Mouse (Mus musculus) frontal cortex, postnatal 36 days (tissue): ENCODE data around the gene Cacng6.
"Not testable (repeated sequence)": the region's sequence is repeated elsewhere in the genome, so short reads cannot be mapped to it uniquely, and the experiment has no call there.

Experiments
- DNase-seq, 2 experiments: peaks; one replicate each; pipeline ENCODE4 v3.0.0; 2022; ENCODE audit warnings: low spot score in 2 of 2

The Cacng6 gene

GRCm38 (mm10) chr7:3423895-3424294 is at the start of gene Cacng6:
TSS of gene Cacng6 (plus strand) at chr7:3424195.
- no peak for DNase-seq

DNA sequence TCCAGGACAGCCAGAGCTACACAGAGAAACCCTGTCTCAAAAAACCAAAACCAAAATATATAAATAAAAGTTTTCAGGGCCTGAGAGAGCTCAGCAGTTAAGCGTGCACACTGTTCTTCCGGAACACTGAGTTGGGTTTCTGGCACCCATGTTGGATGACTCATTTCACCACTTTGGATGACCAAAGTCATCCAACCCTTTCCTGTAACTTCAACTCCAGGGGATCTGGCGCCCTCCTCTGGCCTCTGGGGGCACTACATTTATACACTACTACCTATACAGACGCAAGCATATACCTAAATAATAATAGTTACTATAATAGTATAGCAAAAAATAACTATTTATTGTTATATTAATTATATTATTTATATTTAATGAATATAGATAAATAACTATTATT is 47.2 kb upstream of the Cacng6 start:
- DNase-seq = peak in 1 of 2 experiments; percentile 47

- no peak for DNase-seq
Measured at GRCm38 (mm10) chr7:3382123-3382522, 41.9 kb upstream of the Cacng6 start.

- DNase-seq = no peak
Measured at GRCm38 (mm10) chr7:3384807-3385319, 39.1 kb upstream of the Cacng6 start.

DNA sequence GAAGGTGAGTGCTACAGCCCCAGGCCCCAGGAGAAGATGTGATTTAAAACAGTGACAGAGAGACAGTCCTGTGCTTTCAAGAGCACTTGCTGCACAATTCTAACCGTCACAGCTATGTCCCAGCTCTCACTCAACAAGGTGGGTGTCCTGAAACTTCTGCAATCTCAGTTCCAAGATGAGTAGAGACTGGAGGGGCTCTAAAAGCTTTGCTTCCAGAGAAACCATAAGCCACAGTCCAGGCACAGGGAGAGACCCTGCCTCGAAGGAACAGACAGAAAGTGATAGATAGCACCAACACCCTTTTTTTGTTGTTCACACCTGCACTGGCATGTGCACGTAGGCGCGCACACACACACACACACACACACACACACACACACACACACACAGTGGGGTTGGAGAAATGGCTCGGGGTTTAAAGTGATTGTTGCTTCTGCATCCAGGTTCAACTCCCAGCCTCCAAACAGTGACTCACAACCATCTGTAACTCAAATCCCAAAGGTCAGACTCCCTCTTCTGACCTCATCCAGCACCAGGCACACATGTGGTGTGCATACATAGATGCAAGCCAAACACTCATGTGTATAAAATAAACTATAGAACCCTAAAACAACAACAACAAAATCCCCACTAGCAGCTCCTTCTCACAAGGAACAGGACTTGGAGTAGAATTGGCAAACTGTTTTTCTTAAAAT is 37.8 kb upstream of the Cacng6 start:
- DNase-seq = no peak

DNA sequence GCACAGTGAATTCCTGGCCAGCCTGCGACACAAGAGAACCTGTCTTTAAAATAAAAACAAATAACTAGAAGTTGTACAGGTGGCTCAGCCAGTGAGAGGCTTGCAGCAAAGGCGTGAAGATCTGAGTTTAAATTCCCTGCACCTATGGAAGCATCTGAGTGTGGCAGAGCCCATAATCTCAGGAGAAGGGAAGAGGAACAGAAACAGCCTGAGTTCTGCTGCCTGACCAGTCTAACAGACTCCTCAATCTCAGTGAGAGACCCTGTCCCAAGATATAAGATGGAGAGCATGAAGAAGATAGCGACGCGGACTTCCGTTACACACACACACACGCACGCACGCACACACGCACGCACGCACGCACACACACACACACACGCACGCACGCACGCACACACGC is 36.2 kb upstream of the Cacng6 start:
- no peak for DNase-seq

DNA sequence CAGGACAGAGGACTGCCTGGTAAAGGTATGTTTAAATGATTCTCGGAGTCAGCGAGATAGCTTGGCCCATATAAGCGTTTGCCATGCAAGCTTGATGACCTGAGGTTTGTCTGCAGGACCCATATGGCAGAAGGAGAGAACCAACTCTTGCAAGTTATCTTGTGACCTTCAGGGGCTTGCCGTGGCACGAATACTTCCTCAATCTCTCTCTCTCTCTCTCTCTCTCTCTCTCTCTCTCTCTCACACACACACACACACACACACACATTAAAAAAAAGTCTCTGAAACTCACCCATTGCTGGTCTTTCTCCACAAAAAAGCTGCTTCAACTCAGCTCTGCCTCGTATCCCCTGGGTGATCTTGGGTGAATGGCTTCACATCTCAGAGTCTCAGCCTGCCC is 35.1 kb upstream of the Cacng6 start:
- DNase-seq = no peak

DNA sequence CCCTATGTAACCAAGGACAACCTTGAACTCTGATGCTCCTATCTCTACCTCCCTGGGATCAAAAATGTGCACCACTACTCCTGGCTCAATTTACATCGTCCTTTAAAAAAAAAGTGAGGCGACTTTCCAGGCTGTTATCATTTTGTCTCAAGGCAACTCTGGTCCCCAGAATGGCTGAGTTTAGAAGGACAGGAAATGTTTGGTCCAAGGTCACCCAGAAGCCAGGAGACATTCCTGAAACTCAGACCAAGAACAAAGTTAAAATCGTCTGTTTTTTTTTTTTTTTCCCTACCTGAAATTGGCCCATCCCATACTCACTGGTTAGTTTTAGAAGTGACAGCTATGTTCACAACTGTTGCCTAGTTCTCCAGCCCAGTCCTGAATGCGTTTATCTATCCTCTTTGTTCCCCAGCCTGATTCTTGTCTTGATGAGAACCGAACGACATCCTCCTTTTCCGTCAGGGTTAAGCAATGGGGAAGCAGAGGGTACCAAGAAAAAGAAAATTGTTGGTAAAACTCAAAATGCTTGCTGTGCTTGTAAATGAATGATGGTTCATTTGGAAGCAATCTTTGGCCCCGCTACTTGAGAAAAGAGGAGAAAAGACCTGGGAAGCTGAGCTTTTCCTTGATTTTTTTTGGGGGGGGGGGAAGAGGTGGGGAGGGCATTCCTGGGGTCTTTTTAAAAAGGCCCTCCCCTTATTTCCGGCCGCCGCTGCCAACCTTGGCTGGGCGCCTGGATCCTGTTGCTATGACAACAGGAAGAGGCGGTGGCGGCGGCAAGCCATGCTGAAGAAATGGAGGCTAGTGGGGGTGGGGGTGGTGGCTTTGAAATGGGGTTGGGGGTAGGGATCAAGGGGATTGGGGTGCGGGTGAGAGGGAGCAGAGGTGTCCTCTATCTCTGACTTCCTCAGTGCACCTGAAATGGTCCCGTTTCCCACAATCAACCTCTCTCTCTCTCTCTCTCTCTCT is 34.3 kb upstream of the Cacng6 start:
- peak; percentile 77 to 81 for DNase-seq

- no peak for DNase-seq
Measured at GRCm38 (mm10) chr7:3390413-3391080, 33.4 kb upstream of the Cacng6 start, which contains the start of gene Cacng8. TSS of gene Cacng8 (plus strand) at chr7:3390683.

DNA sequence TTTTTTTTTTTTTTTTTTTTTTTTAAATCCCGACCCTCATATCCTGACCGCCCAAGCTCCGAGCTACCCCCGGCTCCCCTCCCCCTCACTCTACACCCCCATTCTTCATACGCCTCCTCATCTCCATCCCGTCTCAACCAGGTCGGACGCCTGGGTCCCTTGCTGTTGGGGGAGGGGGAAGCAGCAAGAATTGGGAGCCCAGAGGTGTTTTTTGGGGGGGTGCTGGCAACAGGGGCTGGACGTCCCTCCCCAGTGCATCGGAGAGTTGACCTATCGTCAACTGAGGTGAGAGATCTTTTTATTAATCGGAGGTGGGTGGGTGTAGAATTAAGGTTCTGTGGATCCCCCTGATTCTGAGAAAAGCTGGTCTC is 32.9 kb upstream of the Cacng6 start:
- no peak for DNase-seq

DNA sequence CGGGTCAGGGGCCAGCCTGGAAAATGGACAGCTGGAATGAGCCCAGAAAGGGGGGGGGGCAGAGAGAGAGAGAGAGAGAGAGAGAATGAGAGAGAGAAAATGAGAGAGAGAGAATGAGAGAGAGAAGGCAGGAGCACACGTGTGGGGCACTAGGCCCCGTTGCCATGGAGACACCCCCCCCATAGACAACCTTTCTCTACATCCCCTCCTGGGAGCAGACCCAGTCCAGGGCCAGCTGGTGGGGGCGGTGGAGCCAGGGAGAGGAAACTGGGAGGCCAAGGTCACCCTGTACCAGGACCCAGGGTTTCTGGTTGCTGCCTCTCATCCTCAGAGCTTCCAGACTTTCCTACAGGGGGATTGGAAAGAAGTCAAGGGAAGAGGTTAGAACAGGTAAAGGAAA is 32.2 kb upstream of the Cacng6 start:
- no peak for DNase-seq

DNA sequence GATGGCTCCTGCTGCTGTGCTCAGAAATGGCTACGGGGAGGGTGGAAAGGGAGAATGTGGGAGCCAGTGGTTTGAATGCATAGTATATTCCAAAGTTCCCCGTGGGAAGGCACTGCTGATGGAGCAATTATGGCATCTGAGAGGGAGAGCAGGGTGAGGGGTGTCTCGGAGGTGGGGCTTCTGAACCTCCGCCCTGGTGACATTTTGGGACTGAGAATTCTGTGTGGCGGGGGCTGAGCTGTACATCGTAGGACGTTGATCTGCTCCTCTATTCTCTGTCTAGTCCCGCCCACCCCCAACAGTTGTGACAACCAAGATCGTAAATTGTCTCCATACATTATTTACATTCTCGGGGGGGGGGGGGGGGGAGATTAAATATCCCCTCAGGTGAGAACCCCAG is 26.6 kb upstream of the Cacng6 start:
- DNase-seq = no peak

GRCm38 (mm10) chr7:3397797-3398196 is 26.2 kb upstream of the Cacng6 start:
- no peak for DNase-seq

DNA sequence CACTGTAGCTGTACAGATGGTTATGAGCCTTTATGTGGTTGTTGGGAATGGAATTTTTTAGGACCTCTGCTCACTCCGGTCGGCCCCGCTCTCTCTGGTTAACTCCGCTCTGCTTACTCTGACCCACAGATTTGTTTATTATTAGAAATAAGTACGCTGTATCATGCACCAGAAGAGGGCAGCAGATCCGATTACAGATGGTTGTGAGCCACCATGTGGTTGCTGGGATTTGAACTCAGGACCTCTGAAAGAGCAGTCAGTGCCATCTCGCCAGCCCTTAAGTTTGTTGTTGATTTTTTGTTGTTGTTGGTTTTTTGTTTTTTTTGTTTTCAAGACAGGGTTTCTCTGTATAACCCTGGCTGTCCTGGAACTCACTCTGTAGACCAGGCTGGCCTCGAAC is 25.6 kb upstream of the Cacng6 start:
- not testable (repeated sequence) for DNase-seq

DNA sequence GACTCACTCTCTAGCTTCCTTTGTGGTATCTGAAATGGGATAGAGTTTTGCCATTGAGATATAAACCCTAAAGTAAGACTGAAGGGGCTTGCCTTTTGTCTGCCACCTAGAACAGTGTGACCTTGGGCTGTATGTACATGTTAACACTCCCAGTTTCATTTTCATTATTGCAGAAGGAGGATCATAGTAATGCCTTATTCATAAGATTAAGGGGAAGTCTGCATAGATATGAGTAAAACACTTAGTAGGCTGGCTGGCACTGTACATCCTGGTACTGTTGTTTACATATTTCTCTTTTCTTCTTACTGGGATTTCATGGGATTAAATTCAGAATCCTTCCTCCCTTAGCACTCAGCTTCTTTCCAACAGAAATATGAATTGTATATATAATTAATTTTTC is 24.1 kb upstream of the Cacng6 start:
- no peak for DNase-seq

DNA sequence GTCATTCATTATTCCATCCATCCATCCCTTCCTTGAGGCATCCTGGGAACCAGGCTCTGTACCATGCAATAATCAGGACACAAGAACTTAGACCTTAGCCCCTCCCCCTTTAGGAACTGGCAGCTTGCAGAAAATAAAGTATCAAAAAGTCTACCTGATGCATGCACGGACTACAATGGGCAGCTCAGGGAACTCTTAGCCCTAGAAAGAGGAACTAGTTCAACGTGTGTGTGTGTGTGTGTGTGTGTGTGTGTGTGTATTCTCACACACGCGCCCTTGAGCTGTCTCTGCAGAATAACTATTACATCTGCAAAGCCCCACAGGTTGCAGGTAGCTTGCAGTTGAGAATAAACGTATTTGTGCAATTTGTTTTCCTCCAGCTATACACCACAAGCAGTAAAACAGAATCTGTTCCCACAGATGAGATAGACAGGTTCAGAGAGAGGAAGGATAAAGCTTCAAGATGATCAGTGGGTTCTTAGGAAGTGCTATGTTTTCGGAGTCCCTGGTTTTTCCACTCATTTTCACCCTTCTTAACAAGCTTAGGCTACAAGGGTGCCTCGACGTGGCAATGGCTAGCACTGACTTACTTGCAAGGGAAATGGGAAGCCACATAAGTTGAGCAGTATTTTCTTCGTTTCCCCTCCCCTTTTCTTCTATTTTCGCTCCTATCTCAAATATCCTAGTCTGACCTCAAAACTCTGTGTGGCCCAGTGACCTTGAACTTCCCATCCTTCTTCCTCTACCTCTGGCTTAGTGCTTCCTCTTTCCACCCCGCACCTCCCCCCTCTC is 14.1 kb upstream of the Cacng6 start:
- DNase-seq = no peak

GRCm38 (mm10) chr7:3411160-3411941 is 12.6 kb upstream of the Cacng6 start:
- DNase-seq = peak in 1 of 2 experiments; percentile 67

DNA sequence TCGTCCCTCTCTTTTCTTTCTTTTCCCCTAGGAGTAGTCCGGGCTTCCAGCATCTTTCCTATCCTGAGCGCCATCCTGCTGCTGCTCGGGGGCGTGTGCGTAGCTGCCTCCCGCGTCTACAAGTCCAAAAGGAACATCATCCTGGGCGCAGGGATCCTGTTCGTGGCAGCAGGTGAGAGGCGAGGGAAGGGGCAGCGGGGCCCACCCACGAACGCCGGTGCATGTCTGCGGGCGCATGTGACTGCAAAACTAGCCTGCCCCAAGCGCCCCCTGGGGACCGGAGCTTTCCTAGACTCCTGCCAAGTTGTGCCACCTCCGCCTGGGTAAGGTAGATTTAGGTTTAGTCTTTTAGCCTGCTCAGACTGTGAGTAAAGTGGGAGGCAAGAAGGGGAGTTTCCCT is 12.0 kb upstream of the Cacng6 start:
- DNase-seq = no peak

- DNase-seq = no peak
Measured at GRCm38 (mm10) chr7:3414888-3415287, 9.1 kb upstream of the Cacng6 start.

DNA sequence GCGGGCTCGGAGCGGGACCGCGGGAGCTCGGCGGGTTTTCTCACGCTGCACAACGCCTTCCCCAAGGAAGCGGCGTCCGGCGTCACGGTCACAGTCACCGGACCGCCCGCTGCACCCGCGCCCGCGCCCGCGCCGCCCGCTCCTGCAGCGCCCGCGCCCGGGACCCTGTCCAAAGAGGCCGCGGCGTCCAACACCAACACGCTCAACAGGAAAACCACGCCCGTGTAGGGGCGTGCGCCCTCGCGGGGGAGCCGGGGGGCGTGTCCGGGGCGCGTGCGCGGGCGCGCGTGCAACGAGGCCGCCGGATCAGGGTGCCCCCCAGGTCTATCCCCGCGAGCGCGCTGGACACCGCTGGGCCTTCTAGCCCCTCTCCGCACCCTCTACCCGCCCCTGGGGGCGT is 8.6 kb upstream of the Cacng6 start:
- DNase-seq = no peak

- no peak for DNase-seq
Measured at GRCm38 (mm10) chr7:3419941-3420340, 4.1 kb upstream of the Cacng6 start.
